Mouse (Mus musculus): ENCODE measurements around the gene Ttc37. TPM values are rescaled to one million over a fixed set of nuclear protein-coding genes. Genes with fewer than 3 reads are reported as not detected.
A peak's percentile ranks its signal among the peaks of the same experiment; 100 is the strongest.

Ttc37 gene
- total RNA-seq (2012; rRNA removed) (20.3 and 22.2 TPM in 2 replicates), polyA plus RNA-seq (2012; ENCODE audit: insufficient read depth in 1 of 2, insufficient read length in 2 of 2, low read depth in 1 of 2, low replicate concordance in 2 of 2, missing spikeins in 1 of 2) (100 to 1,000 TPM in 1 of 2 experiments, 10 to 100 TPM in 1; 16.8 to 116 TPM)

DNA sequence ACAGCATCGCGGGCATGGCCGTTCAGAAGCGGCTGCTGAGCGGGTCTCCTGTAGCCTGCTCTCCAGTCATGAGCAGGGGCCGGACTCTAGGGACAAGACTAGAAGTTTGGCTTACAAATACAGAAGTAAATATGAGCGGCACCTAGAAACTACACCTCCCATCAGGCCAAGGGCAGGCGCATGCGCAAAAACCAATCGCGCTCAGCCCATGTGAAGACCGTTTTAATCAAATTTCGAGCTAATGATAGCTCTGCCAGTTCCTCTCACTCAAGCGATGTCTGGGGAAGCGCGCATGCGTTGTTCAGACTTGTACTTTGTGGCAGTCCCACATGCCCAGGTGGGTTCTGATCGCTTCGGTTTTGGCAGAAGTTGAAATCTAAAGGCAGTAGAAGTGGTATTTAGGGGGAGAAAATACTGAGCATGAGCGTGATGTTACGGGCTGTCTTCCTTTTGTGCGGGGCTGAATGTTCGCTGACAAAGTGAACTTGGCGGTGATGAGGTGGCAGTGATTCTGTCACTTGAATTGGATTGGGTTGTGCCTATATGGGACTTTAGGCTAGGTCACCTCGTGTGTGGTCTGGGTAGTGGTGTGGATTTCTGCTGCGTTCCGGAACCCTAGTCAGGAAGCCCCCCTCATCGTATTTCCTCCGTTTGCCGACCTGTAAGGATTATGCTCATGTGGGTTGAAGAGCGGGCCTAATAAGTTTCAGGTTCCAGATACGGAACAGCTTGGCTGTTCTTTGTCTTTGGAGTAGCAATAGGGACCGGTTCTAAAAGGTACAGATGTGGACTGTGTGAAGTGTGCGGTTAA lies at the start of gene Ttc37, which contains the start of gene Arsk:
TSS of gene Ttc37 (plus strand) at position 242 of the 811 bp plus-strand sequence.
TSS of gene Arsk (minus strand) at position 168 of the 811 bp plus-strand sequence.
- DNase-seq (ENCODE audit: low read depth, low spot score): peak; percentile 98
- peaks cover 10 to 11% of the 10 kb centered on the region in 2 experiments; a peak in 3 of 4 replicates for H3K4me1 ChIP-seq (ENCODE audit: control insufficient read depth in 1 of 2, insufficient read depth in 2 of 2, low read length in 2 of 2)
- H3K36me3 ChIP-seq (ENCODE audit: control insufficient read depth in 1 of 2, insufficient read depth in 2 of 2, low read length in 2 of 2): peaks cover 0 to 16% of the 10 kb centered on the region in 2 experiments; a peak in 2 of 4 replicates
- H3K79me2 ChIP-seq (ENCODE audit: control insufficient read depth, insufficient read depth, low read length, poor library complexity): peaks cover 7% of the 10 kb centered on the region; the same call in 1 of the 2 replicates
- no peaks in the 10 kb centered on the region for H3K9me3 ChIP-seq (replicated peaks; ENCODE audit: insufficient read depth, low read length)
- no peaks in the 10 kb centered on the region for H3K27me3 ChIP-seq (ENCODE audit: control insufficient read depth in 1 of 2, insufficient read depth in 2 of 2, low read length in 2 of 2)
- TF ChIP-seq ZNF384 (IDR thresholded peaks at IDR 0.05; ENCODE audit: low read depth, low read length) (no peak), TCF12 (IDR thresholded peaks at IDR 0.05; ENCODE audit: low read depth, low read length) (peak; percentile 33; the same call in 1 of the 2 replicates), POLR2AphosphoS2 (IDR thresholded peaks at IDR 0.05; ENCODE audit: low read length) (0 out of 2 replicates have a peak, but pooled peaks have one; percentile 67), MAX (IDR thresholded peaks at IDR 0.05; ENCODE audit: low read length) (no peak), ZKSCAN1 (IDR thresholded peaks at IDR 0.05; ENCODE audit: low read depth, low read length) (no peak), MXI1 (IDR thresholded peaks at IDR 0.05; ENCODE audit: low read depth, low read length) (peak; percentile 89), NELFE (IDR thresholded peaks at IDR 0.05; ENCODE audit: low read depth, low read length) (peak; percentile 81), KAT2A (conservative IDR thresholded peaks at IDR 0.05; ENCODE audit: low read depth, low read length) (peak; percentile 98), CHD1 (IDR thresholded peaks at IDR 0.05; ENCODE audit: low read depth, low read length) (no peak), NRF1 (IDR thresholded peaks at IDR 0.05; ENCODE audit: insufficient read depth, low read depth, low read length, poor library complexity, severe bottlenecking) (peak; percentile 92), MYC (IDR thresholded peaks at IDR 0.05; ENCODE audit: low read depth, low read length) (peak; percentile 68), SIN3A (IDR thresholded peaks at IDR 0.05; ENCODE audit: low read length) (peak; percentile 99), SMC3 (IDR thresholded peaks at IDR 0.05; ENCODE audit: low read depth, low read length) (no peak), ELF1 (IDR thresholded peaks at IDR 0.05; ENCODE audit: low read depth, low read length) (peak; percentile 73), RCOR1 (IDR thresholded peaks at IDR 0.05; ENCODE audit: low read depth, low read length) (no peak), BHLHE40 (IDR thresholded peaks at IDR 0.05; ENCODE audit: borderline replicate concordance, low read depth, low read length) (no peak), MAFK (IDR thresholded peaks at IDR 0.05; ENCODE audit: borderline replicate concordance, low read depth, low read length) (no peak), TBP (IDR thresholded peaks at IDR 0.05; ENCODE audit: low read depth, low read length) (peak; percentile 78), TAL1 (IDR thresholded peaks at IDR 0.05; ENCODE audit: low read length) (no peak), USF1 (IDR thresholded peaks at IDR 0.05; ENCODE audit: low read depth, low read length) (0 out of 2 replicates have a peak, but pooled peaks have one; percentile 41), MAZ (IDR thresholded peaks at IDR 0.05; ENCODE audit: low read depth, low read length) (no peak), HCFC1 (IDR thresholded peaks at IDR 0.05; ENCODE audit: low read depth, low read length) (peak; percentile 99), GATA1 (IDR thresholded peaks at IDR 0.05; ENCODE audit: low read depth, low read length) (no peak), POLR2AphosphoS5 (IDR thresholded peaks at IDR 0.05; ENCODE audit: borderline replicate concordance, low read depth, low read length) (no peak), ZMIZ1 (IDR thresholded peaks at IDR 0.05; ENCODE audit: low read depth, low read length) (peak; percentile 45; the same call in 1 of the 2 replicates), POLR2A (IDR thresholded peaks at IDR 0.05; ENCODE audit: control insufficient read depth in 1 of 2, insufficient read depth in 1 of 2, low read depth in 1 of 2, low read length in 2 of 2, poor library complexity in 1 of 2) (peak; percentile 39 to 83; a peak in 3 of 4 replicates)
- peak within 1 kb of the TSS; percentile 77 for H3K9ac ChIP-seq (ENCODE audit: control insufficient read depth, low read depth, low read length, poor library complexity, severe bottlenecking)
- H3K27ac ChIP-seq (ENCODE audit: control insufficient read depth, low read depth, low read length): peak within 1 kb of the TSS; percentile 78
- peak within 1 kb of the TSS; percentile 72 to 94 for H3K4me3 ChIP-seq (ENCODE audit: control insufficient read depth in 1 of 2, insufficient read depth in 1 of 2, low read depth in 2 of 2, low read length in 2 of 2)

Data from MEL (cell line).